Comparison of ENCODE assay signal across 14 mouse cellular contexts in genomic region chr4:135572276-135572675, GRCm38 (mm10). TPM values are rescaled to one million over a fixed set of nuclear protein-coding genes. Genes with fewer than 3 reads are reported as not detected.
DNase-seq lines count a peak whose midpoint lies in the region; ATAC-seq lines count a peak whose summit lies in the region.
"Had no signal": no experiment of that assay in that cellular context is flagged by ENCODE, and none has a peak within 500 bp of the region (broad histone marks: within the 10 kb centered on the region; RNA-seq: fewer than 3 reads in every experiment).

No protein-coding gene starts in this region.

- H3K36me3 ChIP-seq in heart, embryonic 11.5 days (ENCODE audit: control insufficient read depth, insufficient read depth, low read length) = no peaks in the 10 kb centered on the region
- H3K36me3 ChIP-seq in lung, embryonic 16.5 days (ENCODE audit: control insufficient read depth, insufficient read depth, low read length) = no peaks in the 10 kb centered on the region
- no peaks in the 10 kb centered on the region for H3K36me3 ChIP-seq in stomach, embryonic 16.5 days (ENCODE audit: control insufficient read depth, insufficient read depth, low read length)
- H3K36me3 ChIP-seq: hindbrain, embryonic 13.5 days had no signal

- intact Hi-C loops in heart, postnatal 36 days (cut with DNase I) = no loop called here

- no peak for ATAC-seq in heart, embryonic 11.5 days (replicated peaks; ENCODE audit: insufficient number of reproducible peaks, low FRiP score, low TSS enrichment)
- no peak for ATAC-seq in lung, embryonic 16.5 days (ENCODE audit: low read depth)
- peak; percentile 36 for ATAC-seq in granulocyte monocyte progenitor cell, adult 5-6 weeks (replicated peaks; ENCODE audit: poor library complexity, severe bottlenecking)
- ATAC-seq in stomach, embryonic 16.5 days (ENCODE audit: insufficient read depth, low FRiP score) = no peak

- H3K4me1 ChIP-seq in heart, embryonic 11.5 days (ENCODE audit: control insufficient read depth, insufficient read depth, low read length) = peaks cover 44% of the 10 kb centered on the region
- peaks cover 21% of the 10 kb centered on the region for H3K4me1 ChIP-seq in lung, embryonic 16.5 days (replicated peaks; ENCODE audit: control insufficient read depth, insufficient read depth, low read length)
- H3K4me1 ChIP-seq in stomach, embryonic 16.5 days (ENCODE audit: control insufficient read depth, insufficient read depth, low read length) = peaks cover 29% of the 10 kb centered on the region

- peak overlapping the region; percentile 53 for H3K4me2 ChIP-seq in heart, embryonic 11.5 days
- H3K4me2 ChIP-seq in lung, embryonic 16.5 days (ENCODE audit: low read depth, low read length) = peak overlapping the region; percentile 59
- H3K4me2 ChIP-seq in stomach, embryonic 16.5 days (ENCODE audit: low read depth, low read length) = peak overlapping the region; percentile 50

- no peaks in the 10 kb centered on the region for H3K9me3 ChIP-seq in heart, embryonic 11.5 days (replicated peaks; ENCODE audit: control insufficient read depth, low read length)
- H3K9me3 ChIP-seq in lung, embryonic 16.5 days (ENCODE audit: control insufficient read depth, low read length) = no peaks in the 10 kb centered on the region
- H3K9me3 ChIP-seq in stomach, embryonic 16.5 days (replicated peaks; ENCODE audit: control insufficient read depth, low read length) = no peaks in the 10 kb centered on the region
- H3K9me3 ChIP-seq: hindbrain, embryonic 13.5 days had no signal

- DNase-seq in heart, postnatal 36 days = no peak
- no peak for DNase-seq in lung, postnatal 14 days
- no peak for DNase-seq in embryo, embryonic 11 days
- no peak for DNase-seq in cerebellum, postnatal 4 days (ENCODE audit: low spot score in 2 of 2)
- DNase-seq: cerebellum, postnatal 10 days; forebrain, postnatal 0 days; kidney, postnatal 14 days; lung, postnatal 10 days; spleen, adult 18-20 months had no signal

- H3K4me3 ChIP-seq in heart, embryonic 11.5 days (ENCODE audit: low read depth, low read length) = peak overlapping the region; percentile 39; the same call in 1 of the 2 replicates
- peak overlapping the region; percentile 6; the same call in 1 of the 2 replicates for H3K4me3 ChIP-seq in lung, embryonic 16.5 days (ENCODE audit: low read length)
- H3K4me3 ChIP-seq in stomach, embryonic 16.5 days (replicated peaks; ENCODE audit: low read length) = peak overlapping the region; percentile 49

- no peak overlapping the region for H3K9ac ChIP-seq in heart, embryonic 11.5 days (ENCODE audit: low read depth, low read length)
- H3K9ac ChIP-seq in lung, embryonic 16.5 days (ENCODE audit: low read length) = no peak overlapping the region; the same call in 1 of the 2 replicates
- peak overlapping the region; percentile 67 for H3K9ac ChIP-seq in stomach, embryonic 16.5 days (ENCODE audit: low read length)

- no peak overlapping the region for H3K27ac ChIP-seq in heart, embryonic 11.5 days (ENCODE audit: low read depth, low read length)
- H3K27ac ChIP-seq in lung, embryonic 16.5 days (ENCODE audit: low read length) = no peak overlapping the region; the same call in 1 of the 2 replicates
- peak overlapping the region; percentile 83 for H3K27ac ChIP-seq in stomach, embryonic 16.5 days (ENCODE audit: low read length)
- H3K27ac ChIP-seq: hindbrain, embryonic 13.5 days had no signal

- H3K27me3 ChIP-seq in heart, embryonic 11.5 days (ENCODE audit: control insufficient read depth, insufficient read depth, low read length) = peaks cover 48% of the 10 kb centered on the region
- H3K27me3 ChIP-seq in lung, embryonic 16.5 days (ENCODE audit: control insufficient read depth, insufficient read depth, low read depth, low read length) = peaks cover 43% of the 10 kb centered on the region
- H3K27me3 ChIP-seq in stomach, embryonic 16.5 days (ENCODE audit: control insufficient read depth, insufficient read depth, low read length) = peaks cover 15% of the 10 kb centered on the region; the same call in 1 of the 2 replicates

- WGBS in heart, embryonic 11.5 days (ENCODE audit: insufficient replicate concordance) = 31% methylated on average over 8 of the region's 8 CpGs
- 33% methylated on average over 8 of the region's 8 CpGs for WGBS in lung, embryonic 16.5 days
- 28% methylated on average over 8 of the region's 8 CpGs for WGBS in stomach, embryonic 16.5 days

RNA-seq across cellular contexts. Expression of gene Grhl3, which starts 1.2 kb away (rescaled TPM):
- 5.5 and 6.5 TPM in 2 replicates for polyA plus RNA-seq in heart, embryonic 11.5 days (2014; fragmentation: Nextera tagmentation; extraction: Ambion mirVana)
- total RNA-seq in heart, postnatal 36 days (2021) = not detected
- 3.8 and 4.7 TPM in 2 replicates for polyA plus RNA-seq in lung, embryonic 16.5 days (2015; fragmentation: Nextera tagmentation; extraction: Ambion mirVana)
- not detected in 2 replicates for total RNA-seq in granulocyte monocyte progenitor cell, adult 5-6 weeks (2014; fragmentation: Nextera tagmentation)
- not detected in 2 replicates for total RNA-seq in granulocyte monocyte progenitor cell, adult 5-6 weeks (2017)
- 54.1 and 74.1 TPM in 2 replicates for polyA plus RNA-seq in stomach, embryonic 16.5 days (2015; fragmentation: Nextera tagmentation; extraction: Ambion mirVana)
